Mouse (Mus musculus) hindbrain, embryonic 13.5 days (tissue): ENCODE measurements around the gene Hpcal1. TPM values are rescaled to one million over a fixed set of nuclear protein-coding genes. Genes with fewer than 3 reads are reported as not detected.

Source experiments
- ATAC-seq: fragments of 200-750 bp; cut with Nextera tagmentation; 2 replicates; pipeline ENCODE4 v1.8.0; 2017; ENCODE audit warnings: moderate TSS enrichment; ENCODE audit not compliant: low FRiP score
- H3K27ac ChIP-seq: fragments of 300-500 bp; sonication (generic); 2 replicates; pipeline ENCODE4 v1.5.1; 2015; ENCODE audit warnings: inconsistent platforms, mild to moderate bottlenecking, moderate library complexity
- H3K27me3 ChIP-seq: fragments of 300-500 bp; sonication (generic); 2 replicates; pipeline ENCODE4 v1.6.1; 2015; ENCODE audit warnings: mild to moderate bottlenecking, inconsistent platforms
- H3K36me3 ChIP-seq: fragments of 300-500 bp; sonication (generic); 2 replicates; pipeline ENCODE4 v1.6.1; 2015; ENCODE audit warnings: mild to moderate bottlenecking, inconsistent platforms
- H3K4me1 ChIP-seq: fragments of 300-500 bp; sonication (generic); replicated peaks from 2 replicates; pipeline ENCODE4 v1.6.1; 2015; ENCODE audit warnings: inconsistent platforms
- H3K4me2 ChIP-seq: fragments of 300-500 bp; sonication (generic); 2 replicates; pipeline ENCODE4 v1.6.1; 2015; ENCODE audit warnings: inconsistent platforms, mild to moderate bottlenecking, moderate library complexity
- H3K4me3 ChIP-seq: fragments of 300-500 bp; sonication (generic); 2 replicates; pipeline ENCODE4 v1.5.1; 2015; ENCODE audit warnings: mild to moderate bottlenecking, inconsistent platforms
- H3K9ac ChIP-seq: fragments of 300-500 bp; sonication (generic); 2 replicates; pipeline ENCODE4 v1.6.1; 2015; ENCODE audit warnings: mild to moderate bottlenecking, inconsistent platforms
- H3K9me3 ChIP-seq: fragments of 300-500 bp; sonication (generic); 2 replicates; pipeline ENCODE4 v1.6.1; 2016; ENCODE audit warnings: inconsistent platforms
- WGBS: fragments of 180-500 bp; shearing (Covaris S2); methylation state at CpG from one replicate; pipeline ENCODE4 v1.1.7; 2015; 5-methylcytosine and 5-hydroxymethylcytosine counted together
- polyA plus RNA-seq: library from polyadenylated mRNA; unstranded; fragments of >200 nt; fragmentation: Nextera tagmentation; extraction: Ambion mirVana; gene quantifications from 2 replicates; pipeline ENCODE4 v1.2.1, GENCODE M21; 2015

Gene Hpcal1
- polyA plus RNA-seq, 1 experiment from 2014 or later = 79.9 TPM

DNA sequence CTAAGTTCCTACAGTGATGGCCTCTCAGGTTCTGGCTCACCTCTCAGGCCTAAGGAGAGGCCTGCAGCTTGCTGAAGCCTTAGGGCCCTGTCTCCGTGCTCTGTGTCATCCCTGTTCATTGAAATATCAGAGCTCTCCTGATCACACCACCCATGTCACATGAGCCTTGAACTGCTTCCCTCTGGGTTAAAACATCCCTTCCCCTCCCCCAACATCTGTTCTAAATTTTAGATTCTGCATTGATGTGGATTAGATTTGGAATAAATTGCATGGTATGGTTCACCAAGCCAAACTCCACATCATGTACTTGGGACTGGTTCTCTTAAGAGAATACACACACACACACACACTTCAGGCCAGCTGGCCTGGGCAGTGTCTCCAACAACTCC, 32.5 kb downstream of the Hpcal1 start:
- H3K9me3 ChIP-seq = no peaks in the 10 kb centered on the region
- no peak for ATAC-seq
- no peaks in the 10 kb centered on the region for H3K36me3 ChIP-seq
- peaks cover 34% of the 10 kb centered on the region for H3K4me1 ChIP-seq
- H3K4me2 ChIP-seq = no peak overlapping the region
- H3K9ac ChIP-seq = no peak overlapping the region
- no peak overlapping the region for H3K4me3 ChIP-seq
- H3K27me3 ChIP-seq = no peaks in the 10 kb centered on the region
- H3K27ac ChIP-seq = no peak overlapping the region
- 93% methylated on average over 1 of the region's 1 CpGs for WGBS

DNA sequence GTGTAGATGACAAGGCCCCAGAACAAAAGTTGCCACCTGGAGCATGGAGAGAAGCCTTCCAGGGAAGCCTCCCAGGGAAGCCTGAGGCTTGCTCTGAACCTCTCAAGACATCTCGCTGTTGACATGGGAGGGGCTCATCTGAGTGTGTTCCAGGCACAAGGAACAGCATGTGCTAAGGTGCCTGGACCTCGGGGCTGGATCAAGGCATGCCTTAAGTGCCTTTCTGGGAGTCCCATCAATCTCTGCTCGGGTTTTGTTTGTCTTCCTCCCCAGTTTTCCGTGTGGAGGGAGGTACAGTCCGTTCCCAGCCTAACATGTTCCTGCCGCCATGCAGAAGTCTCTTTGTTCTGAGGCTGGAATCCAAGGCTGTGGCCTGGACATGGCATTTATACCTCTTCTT, 33.3 kb downstream of the Hpcal1 start:
- Histone ChIP-seq H3K9me3 (no peaks in the 10 kb centered on the region), H3K27ac (no peak overlapping the region), H3K4me2 (no peak overlapping the region), H3K9ac (no peak overlapping the region), H3K4me3 (no peak overlapping the region), H3K27me3 (no peaks in the 10 kb centered on the region), H3K4me1 (peaks cover 39% of the 10 kb centered on the region), H3K36me3 (no peaks in the 10 kb centered on the region)
- WGBS = 62% methylated on average over 6 of the region's 6 CpGs
- ATAC-seq = no peak

DNA sequence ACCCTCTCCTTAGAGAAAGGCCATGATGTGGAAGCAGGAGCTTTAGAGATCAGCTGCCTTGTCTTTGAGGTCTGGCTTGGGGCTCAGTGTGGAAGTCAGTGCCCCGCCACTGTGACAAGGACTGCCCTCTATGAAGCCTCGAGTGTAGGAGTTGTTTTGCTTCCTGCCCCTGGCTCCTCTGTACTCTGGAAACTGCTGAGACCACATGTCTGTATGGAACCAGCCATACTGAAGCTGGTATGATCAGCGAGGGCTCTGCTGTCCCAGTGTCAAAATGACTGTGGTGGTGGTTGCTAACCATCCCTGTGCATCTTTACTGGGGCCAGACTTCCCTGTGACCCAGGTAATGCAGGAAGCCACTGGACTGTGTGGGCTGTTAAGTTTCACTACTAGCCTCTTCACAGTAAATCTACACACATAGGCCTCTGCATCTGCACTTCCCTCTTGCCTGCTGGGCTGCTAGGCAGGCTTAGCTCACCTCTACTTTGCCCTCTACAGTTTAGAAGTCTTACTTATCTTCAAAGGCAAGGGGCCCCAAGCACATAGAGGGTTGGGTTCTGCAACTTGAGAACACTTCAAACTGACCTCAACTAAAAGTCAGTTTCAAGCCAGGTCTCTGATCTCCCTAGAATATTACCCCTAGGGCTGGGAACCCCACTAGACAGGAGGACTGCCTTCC, 33.9 kb downstream of the Hpcal1 start:
- WGBS = 62% methylated on average over 3 of the region's 3 CpGs
- no peaks in the 10 kb centered on the region for H3K36me3 ChIP-seq
- H3K27ac ChIP-seq = no peak overlapping the region
- no peaks in the 10 kb centered on the region for H3K9me3 ChIP-seq
- H3K4me2 ChIP-seq = no peak overlapping the region
- H3K27me3 ChIP-seq = no peaks in the 10 kb centered on the region
- no peak overlapping the region for H3K4me3 ChIP-seq
- ATAC-seq = no peak
- no peak overlapping the region for H3K9ac ChIP-seq
- H3K4me1 ChIP-seq = peaks cover 43% of the 10 kb centered on the region

DNA sequence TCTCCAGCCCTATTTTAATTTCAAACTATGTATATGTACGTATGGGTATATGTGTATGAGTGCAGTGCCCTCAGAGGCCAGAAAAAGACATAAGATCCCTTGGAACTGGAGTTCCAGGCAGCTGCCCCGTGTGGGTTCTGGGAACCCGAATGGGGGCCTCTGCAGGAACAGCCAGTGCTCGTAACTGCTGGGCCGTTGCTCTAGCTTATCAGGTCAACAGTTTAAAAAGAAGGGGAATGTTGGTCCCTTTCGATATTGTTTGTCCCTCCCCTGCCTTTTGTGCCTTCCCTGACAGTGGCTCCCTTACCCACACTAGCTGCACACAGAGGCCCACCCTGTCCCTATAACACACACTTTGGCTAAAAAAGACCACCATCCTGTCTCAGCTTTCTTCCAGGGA, 34.9 kb downstream of the Hpcal1 start:
- H3K9me3 ChIP-seq = no peaks in the 10 kb centered on the region
- ATAC-seq = no peak

GRCm38 (mm10) chr12:17726576-17727320, 36.1 kb downstream of the Hpcal1 start:
- WGBS = 37% methylated on average over 10 of the region's 10 CpGs
- no peaks in the 10 kb centered on the region for H3K27me3 ChIP-seq
- no peak overlapping the region for H3K4me2 ChIP-seq
- H3K36me3 ChIP-seq = no peaks in the 10 kb centered on the region
- no peak overlapping the region for H3K4me3 ChIP-seq
- H3K9ac ChIP-seq = no peak overlapping the region
- peak overlapping the region; percentile 49 for H3K27ac ChIP-seq
- no peaks in the 10 kb centered on the region for H3K9me3 ChIP-seq
- H3K4me1 ChIP-seq = peaks cover 43% of the 10 kb centered on the region
- 0 out of 2 replicates have a peak, but pooled peaks have one; percentile 38 for ATAC-seq

More for the DNA sequence above, 34.9 kb downstream of the Hpcal1 start:
- Histone ChIP-seq H3K4me3 (no peak overlapping the region), H3K27ac (no peak overlapping the region), H3K9ac (no peak overlapping the region), H3K4me2 (no peak overlapping the region), H3K36me3 (no peaks in the 10 kb centered on the region), H3K27me3 (no peaks in the 10 kb centered on the region), H3K4me1 (peaks cover 43% of the 10 kb centered on the region)
- 69% methylated on average over 6 of the region's 6 CpGs for WGBS

- H3K27me3 ChIP-seq = no peaks in the 10 kb centered on the region
- no peaks in the 10 kb centered on the region for H3K9me3 ChIP-seq
- H3K36me3 ChIP-seq = no peaks in the 10 kb centered on the region
- H3K27ac ChIP-seq = 0 out of 2 replicates have a peak overlapping the region, but pooled peaks have one; percentile 14
- peaks cover 46% of the 10 kb centered on the region for H3K4me1 ChIP-seq
- no peak overlapping the region for H3K4me2 ChIP-seq
- no peak for ATAC-seq
- WGBS = 70% methylated on average over 13 of the region's 13 CpGs
- H3K9ac ChIP-seq = 0 out of 2 replicates have a peak overlapping the region, but pooled peaks have one; percentile 3
- H3K4me3 ChIP-seq = no peak overlapping the region
Measured at GRCm38 (mm10) chr12:17727676-17728339, 37.2 kb downstream of the Hpcal1 start.

DNA sequence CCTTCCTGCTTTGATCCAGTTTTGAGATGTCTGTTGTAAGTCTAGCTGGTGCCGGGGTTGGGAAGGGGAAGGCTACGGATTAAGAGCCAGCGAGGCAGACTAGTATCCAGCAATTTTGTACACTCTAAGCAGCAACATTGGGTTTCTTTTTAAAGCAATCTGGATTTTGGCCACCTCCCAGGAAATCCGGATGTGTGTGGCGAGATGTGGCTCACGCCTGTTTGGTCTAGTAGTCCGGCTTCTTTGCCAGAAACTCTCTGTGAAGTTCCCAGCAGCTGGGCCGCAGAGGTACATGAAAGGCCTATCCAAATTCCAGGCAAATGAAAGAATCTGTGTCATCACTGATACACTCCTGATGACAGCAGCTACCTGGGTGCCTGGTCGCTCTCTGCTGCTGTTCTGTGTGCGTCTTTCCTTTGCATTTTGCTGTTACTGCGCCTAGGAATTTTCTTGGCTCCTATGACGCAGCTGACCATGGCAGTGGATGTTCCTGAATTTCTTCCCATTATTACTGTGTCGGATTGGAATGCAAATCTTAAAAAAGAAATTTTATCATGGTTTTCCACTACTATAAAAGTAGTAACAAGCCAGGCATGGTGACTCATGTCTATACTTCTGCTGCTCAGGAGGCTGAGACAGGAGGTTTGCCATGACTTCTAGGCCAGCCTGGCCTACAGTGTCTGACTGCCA, 38.7 kb downstream of the Hpcal1 start:
- no peaks in the 10 kb centered on the region for H3K36me3 ChIP-seq
- no peak for ATAC-seq
- H3K4me3 ChIP-seq = no peak overlapping the region
- H3K4me1 ChIP-seq = peaks cover 52% of the 10 kb centered on the region
- H3K4me2 ChIP-seq = no peak overlapping the region
- no peak overlapping the region for H3K27ac ChIP-seq
- H3K9me3 ChIP-seq = no peaks in the 10 kb centered on the region
- 87% methylated on average over 13 of the region's 13 CpGs for WGBS
- H3K27me3 ChIP-seq = no peaks in the 10 kb centered on the region
- no peak overlapping the region for H3K9ac ChIP-seq

GRCm38 (mm10) chr12:17732006-17732405, 41.4 kb downstream of the Hpcal1 start:
- peaks cover 43% of the 10 kb centered on the region for H3K4me1 ChIP-seq
- H3K4me2 ChIP-seq = no peak overlapping the region
- WGBS = 88% methylated on average over 7 of the region's 7 CpGs
- H3K27ac ChIP-seq = no peak overlapping the region
- no peaks in the 10 kb centered on the region for H3K36me3 ChIP-seq
- H3K9me3 ChIP-seq = no peaks in the 10 kb centered on the region
- no peaks in the 10 kb centered on the region for H3K27me3 ChIP-seq
- ATAC-seq = no peak
- H3K4me3 ChIP-seq = no peak overlapping the region
- H3K9ac ChIP-seq = no peak overlapping the region

DNA sequence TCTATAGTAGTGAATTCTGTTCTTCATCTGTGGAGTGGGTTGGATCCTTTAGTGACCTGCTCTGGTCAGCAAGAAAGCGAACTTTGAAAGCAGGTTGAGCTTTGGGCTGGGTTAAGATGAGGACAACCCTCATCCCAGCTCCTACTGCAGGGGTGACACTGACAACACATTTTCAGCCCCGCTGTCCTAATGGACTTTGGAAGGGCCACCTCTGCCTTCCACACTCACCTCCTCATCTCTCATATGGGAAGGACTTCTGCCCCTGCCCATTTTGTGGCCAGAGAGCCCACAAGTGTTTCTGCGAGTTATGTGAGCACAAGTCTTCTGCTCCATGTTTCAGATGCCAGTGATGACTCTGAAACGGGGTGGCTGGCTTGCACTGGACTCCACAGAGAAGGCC, 41.9 kb downstream of the Hpcal1 start:
- H3K4me3 ChIP-seq = no peak overlapping the region
- no peaks in the 10 kb centered on the region for H3K9me3 ChIP-seq
- peaks cover 37% of the 10 kb centered on the region for H3K4me1 ChIP-seq
- no peak overlapping the region for H3K9ac ChIP-seq
- ATAC-seq = no peak
- H3K4me2 ChIP-seq = no peak overlapping the region
- H3K36me3 ChIP-seq = no peaks in the 10 kb centered on the region
- no peaks in the 10 kb centered on the region for H3K27me3 ChIP-seq
- 91% methylated on average over 4 of the region's 4 CpGs for WGBS
- H3K27ac ChIP-seq = 0 out of 2 replicates have a peak overlapping the region, but pooled peaks have one; percentile 3

- 56% methylated on average over 6 of the region's 6 CpGs for WGBS
- no peak overlapping the region for H3K4me2 ChIP-seq
- no peaks in the 10 kb centered on the region for H3K27me3 ChIP-seq
- no peak overlapping the region; the same call in 1 of the 2 replicates for H3K9ac ChIP-seq
- ATAC-seq = no peak
- no peaks in the 10 kb centered on the region for H3K9me3 ChIP-seq
- no peak overlapping the region for H3K4me3 ChIP-seq
- no peak overlapping the region for H3K27ac ChIP-seq
- peaks cover 31% of the 10 kb centered on the region for H3K4me1 ChIP-seq
- no peaks in the 10 kb centered on the region for H3K36me3 ChIP-seq
Measured at GRCm38 (mm10) chr12:17733114-17733904, 42.7 kb downstream of the Hpcal1 start.

- 93% methylated on average over 6 of the region's 6 CpGs for WGBS
- peaks cover 30% of the 10 kb centered on the region for H3K4me1 ChIP-seq
- ATAC-seq = no peak
- H3K4me3 ChIP-seq = no peak overlapping the region
- no peak overlapping the region for H3K27ac ChIP-seq
- H3K9me3 ChIP-seq = no peaks in the 10 kb centered on the region
- no peaks in the 10 kb centered on the region for H3K27me3 ChIP-seq
- no peaks in the 10 kb centered on the region for H3K36me3 ChIP-seq
- H3K4me2 ChIP-seq = no peak overlapping the region
- H3K9ac ChIP-seq = no peak overlapping the region
Measured at GRCm38 (mm10) chr12:17736396-17736795, 45.7 kb downstream of the Hpcal1 start.
